Comparison of ENCODE assay signal across 13 mouse cellular contexts in the genomic region with DNA sequence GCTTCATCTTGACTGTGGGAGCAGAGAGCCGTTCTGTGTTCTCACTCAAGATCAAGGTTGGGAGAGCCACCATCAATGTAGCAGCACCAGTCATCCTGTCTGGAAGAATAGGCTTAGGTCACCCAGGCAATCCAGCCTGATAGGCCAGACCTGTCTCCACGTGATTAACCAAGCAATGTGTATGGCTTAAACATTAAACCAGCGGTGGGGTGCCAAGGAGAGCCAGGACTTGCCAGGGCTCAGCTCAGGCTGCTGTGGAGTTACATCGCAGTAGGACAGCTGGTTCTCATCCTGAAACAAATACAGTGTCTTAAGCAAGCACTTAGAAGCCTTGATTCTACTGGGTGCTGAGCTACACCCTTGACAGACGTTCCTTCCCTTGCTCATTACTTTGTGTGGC.
DNase-seq lines count a peak whose midpoint lies in the region; ATAC-seq and TF ChIP-seq lines count a peak whose summit lies in the region.
"Had no signal": no experiment of that assay in that cellular context is flagged by ENCODE, and none has a peak within 500 bp of the region (broad histone marks: within the 10 kb centered on the region; RNA-seq: fewer than 3 reads in every experiment).

No protein-coding gene starts in this region.

- H3K4me1 ChIP-seq in liver, adult 2 months (ENCODE audit: control insufficient read depth, insufficient read depth, low read length): peaks cover 5% of the 10 kb centered on the region
- no peaks in the 10 kb centered on the region for H3K4me1 ChIP-seq in liver, embryonic 12.5 days
- H3K4me1 ChIP-seq: embryonic facial prominence, embryonic 12.5 days had no signal

- ATAC-seq in liver, embryonic 12.5 days: no peak
- ATAC-seq in erythroid progenitor cell, adult 5-6 weeks (replicated peaks; ENCODE audit: low FRiP score, poor library complexity, severe bottlenecking): no peak
- ATAC-seq: forebrain, embryonic 14.5 days; midbrain, embryonic 16.5 days had no signal

- H3K4me3 ChIP-seq in liver, adult 2 months (ENCODE audit: insufficient read depth, low read depth, low read length): no peak overlapping the region
- H3K4me3 ChIP-seq in liver, embryonic 12.5 days: no peak overlapping the region
- H3K4me3 ChIP-seq: embryonic facial prominence, embryonic 12.5 days had no signal

- 29% methylated on average over 5 of the region's 5 CpGs for WGBS in liver, adult 2 months
- 58% methylated on average over 5 of the region's 5 CpGs for WGBS in liver, embryonic 12.5 days (ENCODE audit: insufficient replicate concordance)

- intact Hi-C loops in heart, postnatal 10 days (cut with DNase I): no loop called here

- no peaks in the 10 kb centered on the region for H3K27me3 ChIP-seq in liver, adult 2 months (ENCODE audit: control insufficient read depth, insufficient read depth, low read length)
- H3K27me3 ChIP-seq in liver, embryonic 12.5 days (replicated peaks): no peaks in the 10 kb centered on the region
- H3K27me3 ChIP-seq: CH12.LX; embryonic facial prominence, embryonic 12.5 days had no signal

- H3K79me2 ChIP-seq in liver, adult 2 months (ENCODE audit: control insufficient read depth, insufficient read depth, low read length): no peaks in the 10 kb centered on the region

- H3K27ac ChIP-seq in liver, adult 2 months (replicated peaks; ENCODE audit: insufficient read depth, low read depth, low read length): peak overlapping the region; percentile 50
- no peak overlapping the region for H3K27ac ChIP-seq in liver, embryonic 12.5 days
- H3K27ac ChIP-seq: embryonic facial prominence, embryonic 12.5 days had no signal

- peak overlapping the region; percentile 44; the same call in 1 of the 2 replicates for H3K9ac ChIP-seq in liver, adult 2 months (ENCODE audit: low read depth, low read length)
- no peak overlapping the region for H3K9ac ChIP-seq in liver, embryonic 12.5 days
- H3K9ac ChIP-seq: embryonic facial prominence, embryonic 12.5 days had no signal

- peak; percentile 96 for DNase-seq in liver, adult 2 months (ENCODE audit: extremely low read depth, low read depth, low spot score)
- DNase-seq in heart, postnatal 10 days: peak; percentile 38 to 51
- DNase-seq in kidney, postnatal 14 days: peak; percentile 71
- DNase-seq in lung, postnatal 4 days: peak; percentile 28 to 68
- DNase-seq in layer of hippocampus, postnatal 36 days: no peak
- DNase-seq: cerebellum, adult 9-10 months; right cerebral cortex, postnatal 4 days had no signal

- no peak for TF ChIP-seq CTCF in liver, adult 2 months (IDR thresholded peaks at IDR 0.05; ENCODE audit: low read depth, low read length)

- TF ChIP-seq POLR2A in liver, adult 2 months (IDR thresholded peaks at IDR 0.05; ENCODE audit: extremely low read depth, insufficient read depth, low read length): no peak

- H3K9me3 ChIP-seq in liver, embryonic 12.5 days (replicated peaks): no peaks in the 10 kb centered on the region
- H3K9me3 ChIP-seq: embryonic facial prominence, embryonic 12.5 days had no signal

- H3K36me3 ChIP-seq in liver, adult 2 months (ENCODE audit: control insufficient read depth, insufficient read depth, low read length): no peaks in the 10 kb centered on the region
- H3K36me3 ChIP-seq in liver, embryonic 12.5 days: no peaks in the 10 kb centered on the region
- H3K36me3 ChIP-seq: embryonic facial prominence, embryonic 12.5 days had no signal

- no peak overlapping the region for H3K4me2 ChIP-seq in liver, embryonic 12.5 days
- H3K4me2 ChIP-seq: embryonic facial prominence, embryonic 12.5 days had no signal

Comparison
In these comparisons a context has a peak if more than half of its experiments do, and no peak if none do; other contexts are left out.
1. DNase-seq: peak in liver, adult 2 months (single experiment), heart, postnatal 10 days (2 of 2), kidney, postnatal 14 days (single experiment) and lung, postnatal 4 days (2 of 2); none in layer of hippocampus, postnatal 36 days (0 of 2).